Mouse (Mus musculus): Measurements from ENCODE around the gene Efnb2. TPM values are rescaled to one million over a fixed set of nuclear protein-coding genes. Genes with fewer than 3 reads are reported as not detected.

The Efnb2 gene
- 33.4 and 58.5 TPM in 2 replicates for polyA plus RNA-seq (2012; rRNA removed)

DNA sequence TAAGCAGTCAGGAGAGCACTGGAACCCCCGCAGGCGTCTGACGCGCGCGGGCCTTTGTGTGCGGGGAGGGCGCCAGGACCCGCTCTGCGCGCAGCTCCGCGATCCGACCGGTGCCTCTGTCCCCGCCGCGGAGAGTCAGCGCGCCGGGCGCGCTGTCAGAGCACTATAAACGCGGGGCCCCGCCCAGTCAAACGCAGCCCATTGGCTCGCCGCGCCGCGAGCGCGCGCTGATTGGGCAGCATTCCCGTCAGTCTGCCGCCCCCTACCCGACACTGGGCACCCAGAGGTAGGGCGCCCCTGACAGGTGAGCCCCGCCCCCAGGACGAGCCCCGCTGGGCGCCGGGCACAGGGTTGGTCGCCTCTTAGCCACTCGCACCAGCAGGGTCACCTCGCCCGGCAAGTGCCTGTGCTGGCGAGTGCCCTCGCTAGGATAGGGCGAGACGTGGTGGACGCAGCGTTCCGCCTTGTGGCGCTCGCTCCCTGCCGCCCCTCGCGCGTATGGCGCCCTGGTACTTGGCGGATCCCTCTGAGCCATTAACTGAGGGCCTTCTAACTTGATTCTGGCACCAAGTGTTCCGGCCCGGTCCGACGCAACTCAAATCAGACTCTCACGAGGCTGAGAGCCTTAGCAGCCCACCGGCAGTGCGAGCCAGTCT, at the start of gene Efnb2:
Efnb2 (minus strand) TSS at position 140 of the 656 bp plus-strand sequence.
- WGBS: under 1% methylated on average over 68 of the region's 70 CpGs
- DNase-seq (ENCODE audit: low read depth, low spot score): no peak

DNA sequence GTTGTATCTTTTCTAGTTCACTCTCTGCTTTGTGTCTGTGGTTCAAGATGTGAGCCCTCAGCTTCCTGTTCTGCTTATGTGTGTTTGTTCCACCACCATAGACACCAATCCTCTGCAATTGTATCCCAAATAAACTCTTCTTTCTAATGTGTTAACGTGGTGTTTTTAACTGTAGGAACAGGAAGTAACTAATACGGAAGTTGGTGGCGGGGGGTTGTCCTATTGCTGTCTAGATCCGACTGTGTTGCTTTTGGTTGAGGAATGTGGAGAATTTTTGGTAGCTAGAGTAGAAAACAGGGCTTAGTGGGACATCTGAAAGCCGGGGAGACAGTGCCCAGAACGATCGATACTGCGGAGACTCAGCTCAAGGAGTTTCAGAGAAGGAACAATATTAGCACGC, 43.8 kb upstream of the Efnb2 start:
- 75% methylated on average over 9 of the region's 9 CpGs for WGBS
- no peak for DNase-seq (ENCODE audit: low read depth, low spot score)

DNA sequence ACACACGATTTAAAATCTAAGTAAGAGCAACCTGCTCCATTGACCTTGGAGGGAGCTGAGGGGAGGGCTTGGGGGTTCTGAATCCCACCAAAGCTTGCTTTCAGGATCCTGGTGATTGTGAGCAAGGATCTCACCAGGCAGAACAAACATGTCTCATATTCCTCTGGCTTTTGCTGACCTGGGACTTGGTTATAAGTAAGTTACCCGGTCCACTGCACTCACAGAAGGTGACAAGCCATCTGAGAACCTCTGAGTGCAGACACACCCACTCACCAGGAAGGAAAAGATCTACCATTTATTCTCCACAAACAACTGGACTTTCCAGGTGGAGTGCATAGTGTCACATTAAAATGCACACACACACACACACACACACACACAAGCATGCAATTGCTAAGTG, 42.6 kb upstream of the Efnb2 start:
- DNase-seq (ENCODE audit: low read depth, low spot score): no peak
- 48% methylated on average over 2 of the region's 2 CpGs for WGBS

DNA sequence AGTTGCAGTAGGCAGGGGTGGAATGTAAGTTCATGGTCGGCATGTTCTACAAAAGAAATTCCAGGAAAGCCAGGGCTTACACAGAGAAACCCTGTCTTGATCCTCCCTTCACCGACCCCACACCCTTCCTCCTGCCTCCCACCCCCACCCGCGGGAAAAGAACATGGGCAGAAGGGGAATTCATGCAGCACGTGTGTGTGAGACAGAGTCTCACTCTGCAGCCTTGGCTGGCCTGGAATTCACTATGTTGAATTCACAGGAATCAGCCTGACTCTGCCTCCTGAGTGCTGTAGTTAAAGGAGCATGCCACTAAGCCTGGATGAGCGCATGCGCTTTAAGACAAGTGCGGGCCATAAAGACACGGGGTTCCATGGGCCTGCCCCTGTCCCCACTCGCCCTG, 39.8 kb upstream of the Efnb2 start:
- WGBS: 85% methylated on average over 10 of the region's 10 CpGs
- no peak for DNase-seq (ENCODE audit: low read depth, low spot score)

DNA sequence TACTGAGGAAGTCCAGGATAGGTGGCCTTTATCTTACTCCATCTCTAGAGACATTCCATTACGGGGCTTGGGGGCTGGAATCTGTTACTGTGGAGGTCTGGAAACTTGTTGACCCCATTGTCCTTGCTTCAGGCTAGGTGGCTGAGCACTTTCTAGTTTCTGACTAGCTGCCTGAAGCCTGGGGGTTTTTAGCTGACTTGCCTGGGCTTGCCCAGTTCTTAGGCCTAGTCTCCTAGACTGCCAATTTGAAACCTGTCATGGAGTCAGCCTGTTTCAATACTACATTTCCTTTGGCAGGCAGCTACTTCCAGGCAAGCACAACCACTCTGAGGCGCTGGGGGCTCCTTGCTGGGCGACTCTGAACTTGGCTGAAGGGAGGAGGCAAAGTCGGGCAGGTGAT, 39.2 kb upstream of the Efnb2 start:
- no peak for DNase-seq (ENCODE audit: low read depth, low spot score)
- 90% methylated on average over 4 of the region's 4 CpGs for WGBS

DNA sequence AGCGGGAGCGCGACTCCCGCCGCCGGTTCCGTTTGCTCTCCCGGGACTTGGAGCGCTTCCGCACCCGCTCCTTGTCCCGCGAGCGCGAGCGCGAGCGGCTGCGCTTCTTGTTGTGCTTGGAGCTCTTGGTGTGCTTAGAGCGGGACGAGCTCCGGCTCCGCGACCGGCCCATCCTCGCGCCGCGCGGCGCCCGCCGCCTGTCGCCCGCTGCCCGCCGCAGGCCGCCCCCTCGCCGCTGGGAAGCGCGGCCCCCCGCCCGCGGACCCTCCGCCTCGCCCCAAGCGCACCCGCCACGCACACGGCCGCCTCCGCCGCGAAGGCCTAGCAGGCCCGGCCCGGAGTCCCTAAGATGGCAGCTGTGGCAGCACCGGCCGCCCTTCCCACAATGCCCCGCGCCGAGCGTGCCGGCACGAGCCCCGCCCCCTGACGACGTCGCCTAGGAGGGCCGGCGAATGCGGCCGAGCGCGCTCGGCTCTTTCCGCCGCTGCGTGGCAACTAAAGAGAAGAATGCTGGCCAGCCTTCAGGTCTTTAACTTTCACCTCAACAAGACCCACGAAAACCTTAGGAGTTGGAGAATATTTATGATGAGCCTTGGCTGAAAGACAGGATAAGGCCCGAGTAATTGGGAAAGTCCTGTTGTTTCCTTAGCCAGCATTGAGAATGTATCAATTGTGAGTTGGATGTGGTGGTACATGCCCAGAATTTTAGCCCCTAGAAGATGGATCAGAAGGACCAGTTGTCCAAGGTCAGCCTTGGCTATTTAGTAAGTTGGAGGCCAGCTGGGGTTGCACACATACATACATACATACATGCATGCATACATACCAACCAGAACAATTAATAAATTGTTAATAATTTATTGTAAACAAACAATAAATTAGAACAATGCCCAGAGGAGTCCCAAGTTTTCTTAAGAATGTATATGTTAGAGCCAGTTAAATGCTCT, 29.4 kb upstream of the Efnb2 start, which contains the start of gene Arglu1:
Arglu1 (minus strand) TSS at position 376 of the 947 bp plus-strand sequence.
- peak; percentile 72 for DNase-seq (ENCODE audit: low read depth, low spot score)
- under 1% methylated on average over 75 of the region's 81 CpGs for WGBS

DNA sequence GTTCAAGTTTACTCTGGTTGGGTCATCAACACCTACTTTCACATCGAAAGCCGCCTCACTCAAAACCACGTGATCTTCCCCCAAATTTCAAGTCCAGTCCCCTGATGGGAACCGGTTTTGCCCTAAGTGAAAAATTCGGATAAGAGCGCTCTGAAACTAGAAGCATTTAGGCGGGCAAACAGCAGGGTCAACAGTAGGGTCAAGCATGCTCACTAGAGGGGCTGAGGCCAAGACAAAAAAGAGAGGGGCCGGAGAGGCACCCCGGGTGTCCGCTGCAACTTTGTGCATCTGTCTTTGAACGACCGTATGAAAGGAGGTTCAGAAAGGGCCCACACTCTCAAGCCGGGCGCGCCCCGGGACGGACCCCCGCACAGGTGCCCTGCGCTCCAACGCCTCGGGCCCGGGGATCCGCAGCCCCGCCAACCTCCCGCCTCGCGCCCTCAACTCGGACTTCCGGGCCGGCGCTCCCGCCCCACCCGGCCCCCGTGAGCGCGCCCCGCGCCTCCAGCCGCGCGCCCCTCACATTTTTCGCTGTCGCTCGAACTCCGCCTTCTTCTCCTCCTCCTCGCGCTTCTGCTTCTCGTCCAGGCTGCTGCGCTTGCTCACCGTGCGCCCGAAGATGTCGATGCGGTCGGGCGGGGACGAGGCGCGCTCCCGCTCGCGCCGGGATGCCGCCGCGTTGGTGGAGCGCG, 28.6 kb upstream of the Efnb2 start:
- WGBS: under 1% methylated on average over 68 of the region's 68 CpGs
- DNase-seq (ENCODE audit: low read depth, low spot score): no peak

DNA sequence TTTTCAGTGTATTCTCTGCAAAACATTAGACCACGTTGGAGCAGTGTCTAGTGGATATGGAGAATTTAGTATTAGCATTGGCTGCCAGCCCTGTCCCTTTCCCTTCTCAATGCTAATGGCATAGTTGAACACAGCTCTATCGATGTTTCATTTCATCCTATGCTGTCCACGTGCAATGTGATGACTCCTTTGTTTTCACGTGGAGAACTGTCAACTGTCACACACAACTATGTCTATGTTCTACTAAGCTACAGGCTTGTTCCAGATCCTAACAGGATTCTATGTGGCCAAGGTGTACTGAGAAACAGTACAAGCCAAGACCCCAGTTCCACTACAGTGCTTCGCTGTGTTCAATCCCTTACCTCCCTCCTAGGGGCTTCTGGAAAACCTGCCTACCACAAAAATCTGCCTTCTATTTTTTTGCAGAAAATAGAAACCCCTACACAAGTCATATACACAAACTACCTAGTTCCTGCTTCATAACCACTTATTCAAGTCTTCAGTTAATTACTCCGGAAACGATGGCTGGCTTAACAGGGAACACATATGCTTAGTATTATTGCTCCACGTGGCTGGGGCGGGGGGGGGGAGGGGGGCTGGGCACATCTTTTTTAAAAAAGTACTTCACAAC, 27.9 kb upstream of the Efnb2 start:
- 9% methylated on average over 9 of the region's 9 CpGs for WGBS

DNA sequence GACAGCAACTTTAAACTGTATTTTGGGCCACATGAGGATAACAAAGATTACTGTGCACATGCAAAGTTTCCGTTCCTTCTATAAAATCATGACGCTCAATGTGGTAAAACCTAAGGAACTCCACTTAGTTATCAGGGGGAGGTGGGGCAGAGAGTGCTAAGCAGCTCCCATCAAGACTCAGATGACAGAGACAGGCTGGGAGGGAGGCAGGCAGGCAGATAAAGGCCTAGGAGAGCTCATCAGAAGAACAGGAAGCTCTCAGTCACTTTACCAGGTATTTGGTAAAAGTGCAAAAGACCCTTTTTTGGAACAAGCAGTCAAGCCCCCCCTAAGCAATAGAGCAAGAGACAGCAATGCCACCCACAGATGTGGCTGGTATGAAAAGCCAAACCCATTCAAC, 24.5 kb upstream of the Efnb2 start:
- WGBS: 43% methylated on average over 2 of the region's 2 CpGs
- no peak for DNase-seq (ENCODE audit: low read depth, low spot score)

More for the DNA sequence above, 27.9 kb upstream of the Efnb2 start:
- DNase-seq (ENCODE audit: low read depth, low spot score): no peak

DNA sequence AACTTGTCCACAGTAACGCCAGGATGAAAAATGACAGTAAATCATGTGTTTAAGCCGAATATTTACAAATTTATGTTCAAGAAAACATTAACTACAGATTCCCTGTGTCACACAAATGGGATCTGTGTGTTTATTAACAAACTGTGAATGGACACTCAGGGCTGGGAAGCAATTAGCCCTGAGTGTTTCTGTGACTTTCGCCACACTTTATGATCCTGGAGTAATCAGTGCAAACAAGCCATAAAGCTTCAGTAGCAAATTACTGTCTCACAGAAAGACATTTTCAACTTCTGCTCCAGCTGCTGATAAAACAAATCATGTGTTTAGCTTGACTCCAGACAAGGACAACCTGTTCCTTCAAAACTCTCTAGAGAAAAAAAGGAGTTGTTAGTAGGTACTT, 21.7 kb upstream of the Efnb2 start:
- no peak for DNase-seq (ENCODE audit: low read depth, low spot score)
- WGBS: 30% methylated on average over 3 of the region's 3 CpGs

DNA sequence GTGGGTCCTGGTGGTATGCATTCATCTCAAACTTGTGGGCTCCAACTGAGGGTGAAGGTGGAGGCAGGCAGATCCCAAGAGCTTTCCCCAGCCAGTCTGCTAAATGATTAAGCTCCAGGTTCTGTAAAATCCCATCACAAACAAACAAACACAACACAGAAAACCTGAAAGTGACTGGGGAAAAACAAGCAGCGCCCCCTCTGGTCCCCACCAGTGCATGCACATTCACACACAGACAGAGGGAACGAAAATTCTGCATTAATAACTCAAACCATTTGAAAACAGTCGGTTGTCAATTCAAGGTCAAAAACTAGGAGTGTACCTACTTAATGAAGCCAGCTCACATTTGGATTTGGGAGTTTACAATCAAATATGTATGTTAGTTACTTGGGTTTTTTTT, 17.2 kb upstream of the Efnb2 start:
- no peak for DNase-seq (ENCODE audit: low read depth, low spot score)
- WGBS: 91% methylated on average over 3 of the region's 3 CpGs

DNA sequence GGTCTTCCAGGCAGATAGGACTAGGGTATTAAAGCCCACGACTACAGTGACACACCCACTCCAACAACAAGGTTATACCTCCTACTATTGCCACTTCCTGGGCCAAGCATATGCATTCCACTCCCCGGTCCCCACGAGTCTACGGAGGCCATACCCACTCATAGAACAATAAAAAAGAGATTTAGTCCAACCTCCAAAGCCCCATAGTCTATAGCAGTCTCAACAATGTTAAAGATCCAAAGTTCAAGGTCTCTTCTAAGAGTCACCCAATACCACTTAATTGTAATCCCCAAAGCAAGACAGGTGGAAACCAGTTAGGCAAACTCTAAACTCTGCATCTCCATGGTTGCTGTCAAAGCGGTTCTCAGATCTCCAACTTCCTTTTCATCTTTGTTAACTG, 13.8 kb upstream of the Efnb2 start:
- 44% methylated on average over 5 of the region's 5 CpGs for WGBS
- DNase-seq (ENCODE audit: low read depth, low spot score): no peak

DNA sequence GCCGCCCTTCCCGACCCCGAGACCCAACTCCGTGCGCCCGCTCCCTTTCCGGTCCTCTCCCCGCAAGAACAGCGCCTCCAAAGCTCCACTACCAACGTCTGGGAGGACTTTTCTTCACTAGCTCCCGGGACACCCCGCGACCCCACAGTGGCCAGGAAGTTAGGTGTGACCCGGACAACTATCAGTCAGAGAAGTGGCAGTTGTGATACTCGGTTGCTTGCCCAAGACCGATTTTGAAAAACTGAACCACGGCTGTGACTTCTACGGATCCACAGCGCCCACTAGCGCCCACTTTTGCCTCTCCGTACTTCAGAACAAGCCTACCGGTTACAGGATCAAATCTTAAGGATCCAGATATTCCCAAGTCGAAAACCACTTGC, 707 bp upstream of the Efnb2 start:
- under 1% methylated on average over 23 of the region's 23 CpGs for WGBS
- peak; percentile 78 for DNase-seq (ENCODE audit: low read depth, low spot score)

DNA sequence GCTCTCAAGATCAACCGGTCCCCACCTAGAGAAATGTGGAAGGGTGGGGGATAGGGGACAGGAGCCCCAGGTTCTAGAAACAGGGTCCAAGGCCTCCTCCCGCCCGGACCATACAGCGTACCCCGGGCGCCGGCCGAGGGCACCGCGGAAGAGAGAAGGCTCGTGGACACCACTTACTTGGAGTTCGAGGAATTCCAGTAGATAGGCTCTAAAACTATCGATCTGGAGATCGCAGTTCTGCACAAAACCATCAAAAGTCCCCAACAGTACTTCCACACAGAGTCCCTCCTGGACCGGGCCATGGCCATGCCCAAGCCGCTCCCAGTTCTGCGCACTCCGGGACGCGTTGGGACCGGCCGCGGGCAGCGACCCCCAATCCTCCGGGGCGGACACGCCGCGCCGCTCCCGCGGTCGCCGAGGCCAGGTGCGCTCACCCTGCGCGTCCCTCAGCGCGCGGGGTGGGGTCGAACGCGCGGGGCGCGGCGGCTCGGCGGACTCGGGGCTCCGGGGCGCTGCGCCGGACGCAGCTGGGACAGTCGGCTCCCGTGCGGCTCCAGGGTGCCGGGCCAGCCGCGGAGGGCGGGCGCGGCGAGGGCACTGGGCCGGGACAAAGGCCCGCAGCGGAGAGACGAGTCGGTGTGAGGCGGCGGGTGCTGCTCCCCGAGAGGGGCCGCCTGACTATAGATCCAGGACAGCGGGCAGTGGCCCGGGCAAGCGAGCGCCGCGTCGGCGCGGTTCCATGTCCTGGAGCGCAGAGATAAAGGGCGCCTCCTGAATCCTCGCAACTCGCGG, 539 bp downstream of the Efnb2 start:
- DNase-seq (ENCODE audit: low read depth, low spot score): no peak
- WGBS: under 1% methylated on average over 86 of the region's 88 CpGs

DNA sequence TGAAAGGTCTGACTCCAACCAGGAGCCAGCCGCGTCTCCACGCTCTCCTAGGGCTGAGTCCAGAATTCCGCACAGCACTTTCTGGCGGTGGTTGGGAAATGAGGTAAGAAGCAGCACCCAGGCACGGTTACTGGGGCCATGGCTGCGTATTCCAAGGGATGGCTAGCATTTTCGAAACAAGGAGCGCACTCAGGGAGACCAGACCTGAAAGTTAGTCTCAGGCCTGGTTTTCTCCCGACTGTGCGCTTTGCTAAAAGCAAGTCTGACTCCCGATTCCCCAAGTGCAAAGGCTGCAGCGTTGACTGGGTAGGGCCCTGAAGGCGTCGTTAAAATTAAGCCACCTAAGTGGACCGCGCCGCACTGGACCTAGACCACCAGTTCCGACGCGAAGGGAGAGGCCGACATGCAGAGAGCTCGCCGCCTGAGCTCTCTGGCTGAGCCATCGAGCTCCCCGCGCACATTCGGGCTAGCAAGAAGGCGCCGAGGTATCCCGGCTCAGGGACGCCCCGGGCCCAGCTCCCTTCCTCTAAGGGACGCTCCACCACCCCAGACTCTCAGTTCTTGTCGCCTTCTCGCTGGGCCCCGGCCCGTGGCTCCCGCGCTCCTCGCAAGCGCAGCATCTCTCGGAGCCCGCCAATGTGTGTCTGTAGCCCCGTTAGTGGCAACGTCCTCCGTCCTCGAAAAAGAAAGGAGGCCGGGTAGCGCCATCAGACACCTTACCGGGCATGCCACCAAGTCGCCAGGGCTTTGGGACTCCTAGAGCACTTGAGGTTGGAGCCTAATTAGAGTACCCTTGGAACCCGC, 1.3 kb downstream of the Efnb2 start:
- WGBS: 1% methylated on average over 53 of the region's 53 CpGs
- DNase-seq (ENCODE audit: low read depth, low spot score): no peak

DNA sequence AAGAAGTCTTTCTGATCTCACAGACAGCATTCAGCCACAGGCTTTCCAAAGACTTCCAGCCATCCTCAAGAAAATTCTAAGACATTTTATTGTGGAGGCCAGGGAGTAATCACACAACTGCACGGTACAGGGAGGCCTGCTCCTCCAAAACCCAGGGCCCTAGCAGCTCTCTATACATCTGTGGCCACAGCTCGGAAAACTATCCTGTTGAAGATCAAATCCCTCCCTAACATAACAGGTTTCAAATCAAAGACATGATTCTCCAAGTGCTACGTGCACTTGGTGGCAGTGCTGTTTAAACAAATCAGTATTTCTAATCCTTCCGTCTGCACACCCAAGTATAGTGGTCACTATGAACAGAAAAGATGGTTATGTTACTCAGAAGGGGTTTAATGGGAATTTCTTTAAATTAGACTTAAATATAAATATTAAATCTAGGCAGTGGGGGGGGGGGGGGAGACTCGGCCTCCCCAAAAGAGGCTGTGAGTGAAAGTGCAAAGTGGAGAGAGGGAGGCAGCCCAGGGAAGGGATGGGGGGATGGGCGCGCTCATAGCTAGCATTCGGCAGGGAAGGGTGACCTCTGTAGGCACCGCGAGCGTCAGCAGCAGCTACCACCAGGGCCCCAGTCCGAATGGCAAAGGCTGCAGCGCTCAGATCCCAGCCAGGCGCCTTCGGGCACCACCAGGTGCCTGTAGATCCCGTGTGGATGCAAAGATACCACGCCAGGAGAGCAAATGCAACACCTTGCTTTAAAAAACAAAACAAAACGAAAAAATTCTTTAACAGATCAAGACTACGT, 2.4 kb downstream of the Efnb2 start:
- WGBS: 17% methylated on average over 19 of the region's 19 CpGs

DNA sequence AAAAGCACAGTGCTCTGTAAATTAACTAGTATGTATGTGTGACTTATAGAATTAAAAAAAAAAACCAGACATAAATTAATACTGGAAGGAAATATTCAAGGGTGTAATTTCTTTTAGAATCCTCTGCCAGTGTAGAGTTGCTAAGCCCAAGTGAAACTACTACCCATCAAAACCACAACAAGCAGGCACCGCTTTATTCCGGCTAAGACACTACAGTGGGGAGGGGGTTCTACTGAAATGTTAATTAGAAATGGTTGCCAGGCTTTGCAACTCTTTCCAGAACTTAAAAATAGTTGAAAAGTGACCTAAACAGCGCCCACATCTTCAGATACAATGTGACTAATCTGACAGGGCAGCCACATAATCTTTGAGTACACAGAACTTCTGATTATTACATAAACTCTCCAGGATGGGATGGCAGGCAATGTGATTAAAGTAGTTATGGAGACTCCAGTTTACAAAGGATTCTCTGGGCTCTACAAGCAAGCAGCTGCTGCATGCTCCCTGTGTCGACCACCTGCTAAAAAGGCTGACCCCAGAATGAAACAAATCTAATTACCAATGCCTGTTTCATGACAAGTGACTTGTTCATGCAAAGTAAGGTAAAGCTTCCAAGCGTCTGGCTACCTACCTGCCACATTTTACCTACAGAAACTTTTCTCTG, 3.2 kb downstream of the Efnb2 start:
- no peak for DNase-seq (ENCODE audit: low read depth, low spot score)
- WGBS: 74% methylated on average over 5 of the region's 5 CpGs

More for the DNA sequence above, 2.4 kb downstream of the Efnb2 start:
- no peak for DNase-seq (ENCODE audit: low read depth, low spot score)

Data from large intestine, adult 2 months (tissue).